Mouse (Mus musculus): ENCODE results near the gene Gm7682. TPM values are rescaled to one million over a fixed set of nuclear protein-coding genes. Genes with fewer than 3 reads are reported as not detected.
"Not testable (repeated sequence)": the region's sequence is repeated elsewhere in the genome, so short reads cannot be mapped to it uniquely, and the experiment has no call there.

The Gm7682 gene
- total RNA-seq (2014; rRNA removed), result not detected in 2 replicates
- polyA plus RNA-seq (2015; fragmentation: Nextera tagmentation; extraction: Ambion mirVana), result not detected in 2 replicates

DNA sequence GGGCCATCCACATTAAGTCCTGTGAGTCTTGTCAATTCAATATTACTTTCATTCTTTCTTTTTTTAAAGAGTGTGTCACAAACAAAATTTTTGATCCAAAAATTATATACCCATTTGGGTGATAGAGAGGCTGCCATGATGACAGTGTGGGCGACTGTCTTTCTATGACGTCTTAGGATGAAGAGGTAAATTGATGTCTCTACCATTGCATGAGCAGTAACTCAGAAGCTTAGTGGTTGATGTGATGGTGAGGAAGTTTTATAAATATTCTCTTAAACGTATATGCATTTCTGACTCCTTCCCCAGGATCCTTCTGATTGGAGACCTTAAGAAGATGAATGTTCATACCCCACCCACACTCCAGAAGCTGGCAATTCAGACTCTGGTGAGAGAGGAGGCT lies at the start of gene Gm7682:
Gene Gm7682, plus strand, starts transcription at position 301 of the 400 bp plus-strand sequence.
- not testable (repeated sequence) for H3K9me3 ChIP-seq (ENCODE audit: low read length); H3K4me1 ChIP-seq (ENCODE audit: insufficient read depth, low read length); DNase-seq (ENCODE audit: low spot score); H3K4me3 ChIP-seq (ENCODE audit: low read length); H3K27me3 ChIP-seq (ENCODE audit: insufficient read depth, low read length); H3K4me2 ChIP-seq (ENCODE audit: low read depth, low read length); H3K36me3 ChIP-seq (ENCODE audit: insufficient read depth, low read length); H3K27ac ChIP-seq; H3K9ac ChIP-seq (replicated peaks; ENCODE audit: low read length); ATAC-seq
- no CpG with 5 or more reads among the region's 3 CpGs for whole genome bisulfite sequencing

Other genes starting within 250 kb of the Gm7682 start
- gene Gm3106, start 227.8 kb upstream of the Gm7682 start, total RNA-seq (2014; rRNA removed), result not detected in 2 replicates
- gene Gm3106, start 227.8 kb upstream of the Gm7682 start, polyA plus RNA-seq (2015; fragmentation: Nextera tagmentation; extraction: Ambion mirVana), result not detected in 2 replicates
- gene A430089I19Rik, start 139.0 kb upstream of the Gm7682 start, total RNA-seq (2014; rRNA removed), result not detected in 2 replicates
- not detected in 2 replicates for gene A430089I19Rik, start 139.0 kb upstream of the Gm7682 start, polyA plus RNA-seq (2015; fragmentation: Nextera tagmentation; extraction: Ambion mirVana)
- not detected in 2 replicates for gene Gm6502, start 131.3 kb upstream of the Gm7682 start, total RNA-seq (2014; rRNA removed)
- gene Gm6502, start 131.3 kb upstream of the Gm7682 start, polyA plus RNA-seq (2015; fragmentation: Nextera tagmentation; extraction: Ambion mirVana), result not detected in 2 replicates
- not detected in 2 replicates for gene AA792892, start 106.0 kb upstream of the Gm7682 start, total RNA-seq (2014; rRNA removed)
- gene AA792892, start 106.0 kb upstream of the Gm7682 start, polyA plus RNA-seq (2015; fragmentation: Nextera tagmentation; extraction: Ambion mirVana), result not detected in 2 replicates
- not detected in 2 replicates for gene Gm3139, start 80.5 kb downstream of the Gm7682 start, total RNA-seq (2014; rRNA removed)
- not detected in 2 replicates for gene Gm3139, start 80.5 kb downstream of the Gm7682 start, polyA plus RNA-seq (2015; fragmentation: Nextera tagmentation; extraction: Ambion mirVana)
- not detected in 2 replicates for gene Gm3147, start 170.6 kb downstream of the Gm7682 start, total RNA-seq (2014; rRNA removed)
- gene Gm3147, start 170.6 kb downstream of the Gm7682 start, polyA plus RNA-seq (2015; fragmentation: Nextera tagmentation; extraction: Ambion mirVana), result not detected in 2 replicates
- not detected in 2 replicates for gene Gm6509, start 178.2 kb downstream of the Gm7682 start, total RNA-seq (2014; rRNA removed)
- gene Gm6509, start 178.2 kb downstream of the Gm7682 start, polyA plus RNA-seq (2015; fragmentation: Nextera tagmentation; extraction: Ambion mirVana), result not detected in 2 replicates
- not detected in 2 replicates for gene Gm6205, start 202.6 kb downstream of the Gm7682 start, total RNA-seq (2014; rRNA removed)
- not detected in 2 replicates for gene Gm6205, start 202.6 kb downstream of the Gm7682 start, polyA plus RNA-seq (2015; fragmentation: Nextera tagmentation; extraction: Ambion mirVana)

Data from hindbrain, postnatal 0 days (tissue).